Mouse (Mus musculus) forebrain, embryonic 14.5 days (tissue): ENCODE data around the gene Zfp62. TPM values are rescaled to one million over a fixed set of nuclear protein-coding genes. Genes with fewer than 3 reads are reported as not detected.
A peak's percentile ranks its signal among the peaks of the same experiment; 100 is the strongest.
"Not testable (repeated sequence)": the region's sequence is repeated elsewhere in the genome, so short reads cannot be mapped to it uniquely, and the experiment has no call there.

Experiments used
- ATAC-seq: fragments of 200-750 bp; cut with Nextera tagmentation; 2 replicates; pipeline ENCODE4 v1.8.0; 2017; ENCODE audit warnings: mild to moderate bottlenecking, moderate library complexity
- DNase-seq: peaks from one replicate; pipeline ENCODE4 v3.0.0-alpha.2; 2015; ENCODE audit warnings: low spot score
- H3K27ac ChIP-seq: fragments of 300-500 bp; sonication (generic); 2 replicates; pipeline ENCODE4 v1.5.1; 2014; ENCODE audit warnings: low read depth, mild to moderate bottlenecking, control low read depth, low read length, moderate library complexity
- H3K27me3 ChIP-seq: fragments of 300-500 bp; sonication (generic); replicated peaks from 2 replicates; pipeline ENCODE4 v1.6.1; 2014; ENCODE audit warnings: low read length, control low read depth, mixed read lengths; ENCODE audit not compliant: control insufficient read depth, insufficient read depth
- H3K36me3 ChIP-seq: fragments of 300-500 bp; sonication (generic); 2 replicates; pipeline ENCODE4 v1.6.1; 2014; ENCODE audit warnings: low read length, control low read depth; ENCODE audit not compliant: control insufficient read depth, insufficient read depth
- H3K4me1 ChIP-seq: fragments of 300-500 bp; sonication (generic); 2 replicates; pipeline ENCODE4 v1.6.1; 2014; ENCODE audit warnings: antibody characterized with exemption, low read length, control low read depth; ENCODE audit not compliant: control insufficient read depth, insufficient read depth
- H3K4me2 ChIP-seq: fragments of 300-500 bp; sonication (generic); 2 replicates; pipeline ENCODE4 v1.6.1; 2014; ENCODE audit warnings: mild to moderate bottlenecking, control low read depth, low read length
- H3K4me3 ChIP-seq: fragments of 300-500 bp; sonication (generic); 2 replicates; pipeline ENCODE4 v1.5.1; 2014; ENCODE audit warnings: low read depth, low read length, control low read depth
- H3K9ac ChIP-seq: fragments of 300-500 bp; sonication (generic); 2 replicates; pipeline ENCODE4 v1.6.1; 2014; ENCODE audit warnings: mild to moderate bottlenecking, low read length, control low read depth, moderate library complexity
- H3K9me3 ChIP-seq: fragments of 300-500 bp; sonication (generic); replicated peaks from 2 replicates; pipeline ENCODE4 v1.6.1; 2016; ENCODE audit warnings: low read length, control low read depth, mixed read lengths; ENCODE audit not compliant: control insufficient read depth
- WGBS: fragments of 180-500 bp; shearing (Covaris S2); extraction: QIAGEN DNeasy Blood & Tissue Kit; methylation state at CpG from one replicate; pipeline ENCODE4 v1.1.7; 2014; 5-methylcytosine and 5-hydroxymethylcytosine counted together
- polyA plus RNA-seq: library from polyadenylated mRNA; unstranded; fragments of >200 nt; fragmentation: Nextera tagmentation; extraction: Ambion mirVana; gene quantifications from 2 replicates; pipeline ENCODE4 v1.2.1, GENCODE M21; 2014

Gene Zfp62
- polyA plus RNA-seq, 1 experiment from 2014 or later = 56.6 TPM

GRCm38 (mm10) chr11:49186452-49186851 lies 16.6 kb upstream of the Zfp62 start:
- no peak overlapping the region for H3K4me3 ChIP-seq
- no peaks in the 10 kb centered on the region for H3K36me3 ChIP-seq
- no peak overlapping the region for H3K9ac ChIP-seq
- no peaks in the 10 kb centered on the region for H3K27me3 ChIP-seq
- H3K4me2 ChIP-seq = no peak overlapping the region
- ATAC-seq (no peak), DNase-seq (no peak)
- WGBS = 87% methylated on average over 6 of the region's 6 CpGs
- H3K27ac ChIP-seq = no peak overlapping the region
- H3K4me1 ChIP-seq = no peaks in the 10 kb centered on the region
- no peaks in the 10 kb centered on the region for H3K9me3 ChIP-seq

GRCm38 (mm10) chr11:49186955-49187488 lies 16.1 kb upstream of the Zfp62 start, which contains the start of gene Btnl9:
Gene Btnl9 (minus strand): TSS chr11:49187159.
- no peaks in the 10 kb centered on the region for H3K4me1 ChIP-seq
- no peak within 1 kb of the TSS for H3K9ac ChIP-seq
- H3K27me3 ChIP-seq = no peaks in the 10 kb centered on the region
- no peak within 1 kb of the TSS for H3K4me2 ChIP-seq
- no peak within 1 kb of the TSS for H3K27ac ChIP-seq
- no peaks in the 10 kb centered on the region for H3K9me3 ChIP-seq
- ATAC-seq = no peak
- H3K36me3 ChIP-seq = no peaks in the 10 kb centered on the region
- no peak within 1 kb of the TSS for H3K4me3 ChIP-seq
- no peak for DNase-seq
- WGBS = 77% methylated on average over 8 of the region's 8 CpGs

DNA sequence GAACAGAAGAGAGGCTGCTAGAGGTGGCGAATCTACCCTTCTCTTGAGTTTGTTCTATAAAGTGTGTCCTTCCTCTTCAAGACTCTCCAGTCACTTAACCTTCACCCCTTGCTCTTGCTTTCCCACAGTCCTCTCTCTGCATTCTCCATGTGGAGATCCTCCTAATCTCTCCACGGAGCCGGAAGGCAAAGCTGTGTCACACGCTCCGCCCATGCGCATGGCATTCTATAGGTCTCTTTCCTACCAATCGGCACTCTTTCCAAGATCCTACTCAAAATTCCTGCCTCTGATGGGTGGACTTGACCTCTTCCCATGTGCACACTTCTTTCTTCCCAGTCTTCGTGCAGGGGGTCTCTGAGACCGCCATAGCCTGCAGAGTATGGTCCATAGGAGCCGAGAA lies 15.4 kb upstream of the Zfp62 start:
- no peaks in the 10 kb centered on the region for H3K27me3 ChIP-seq
- WGBS = 78% methylated on average over 10 of the region's 10 CpGs
- no peak for ATAC-seq

GRCm38 (mm10) chr11:49189737-49190136 lies 13.4 kb upstream of the Zfp62 start:
- Histone ChIP-seq H3K4me1 (no peaks in the 10 kb centered on the region), H3K4me3 (no peak overlapping the region), H3K9ac (no peak overlapping the region), H3K36me3 (no peaks in the 10 kb centered on the region), H3K9me3 (no peaks in the 10 kb centered on the region), H3K27ac (no peak overlapping the region), H3K27me3 (no peaks in the 10 kb centered on the region), H3K4me2 (no peak overlapping the region)
- peak; percentile 40; the same call in 1 of the 2 replicates for ATAC-seq
- DNase-seq = peak; percentile 70
- 8% methylated on average over 7 of the region's 7 CpGs for WGBS

More for the DNA sequence above, 15.4 kb upstream of the Zfp62 start:
- Histone ChIP-seq H3K4me1 (no peaks in the 10 kb centered on the region), H3K4me3 (no peak overlapping the region), H3K27ac (no peak overlapping the region), H3K36me3 (no peaks in the 10 kb centered on the region), H3K9me3 (no peaks in the 10 kb centered on the region), H3K4me2 (no peak overlapping the region), H3K9ac (no peak overlapping the region)
- DNase-seq = no peak

DNA sequence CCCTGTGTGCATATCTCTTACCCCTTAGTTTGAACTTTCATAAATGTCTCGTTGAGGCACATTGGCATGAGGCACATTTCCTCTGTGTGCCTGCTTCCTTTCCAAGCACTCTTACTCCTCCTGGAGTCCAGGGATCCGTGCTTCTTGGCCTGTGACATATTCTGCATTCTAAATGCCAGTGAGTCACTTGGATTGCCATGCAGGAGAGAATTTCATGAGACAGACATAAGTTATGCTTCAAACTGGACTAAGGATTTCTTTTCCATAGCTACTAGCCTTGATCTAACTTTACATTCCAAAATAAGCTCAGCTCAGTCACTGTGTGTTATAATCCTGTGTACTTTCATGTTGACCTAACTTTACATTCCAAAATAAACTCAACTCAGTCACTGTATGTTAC lies 12.0 kb upstream of the Zfp62 start:
- DNase-seq = no peak

DNA sequence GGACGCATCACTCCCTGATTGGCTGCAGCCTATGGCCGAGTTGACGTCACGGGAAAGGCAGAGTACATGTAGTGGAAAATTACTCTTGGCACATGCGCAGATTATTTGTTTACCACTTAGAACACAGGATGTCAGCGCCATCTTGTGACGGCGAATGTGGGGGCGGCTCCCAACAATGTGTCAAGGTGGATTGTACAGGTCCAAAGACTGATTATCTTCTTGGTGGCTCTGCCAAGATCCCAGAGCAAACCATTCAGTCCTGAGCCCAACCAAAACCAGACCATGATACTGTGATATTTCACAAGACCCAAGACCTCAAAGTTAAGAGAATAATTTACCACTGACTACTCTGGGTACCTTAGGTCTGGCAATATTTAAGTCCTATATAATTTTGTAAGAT lies 8.3 kb upstream of the Zfp62 start:
- ATAC-seq = not testable (repeated sequence)
- WGBS = 93% methylated on average over 9 of the region's 9 CpGs

More for the DNA sequence above, 12.0 kb upstream of the Zfp62 start:
- 62% methylated on average over 2 of the region's 2 CpGs for WGBS
- no peaks in the 10 kb centered on the region for H3K36me3 ChIP-seq
- H3K4me3 ChIP-seq = no peak overlapping the region
- H3K27me3 ChIP-seq = no peaks in the 10 kb centered on the region
- no peaks in the 10 kb centered on the region for H3K9me3 ChIP-seq
- no peak for ATAC-seq
- H3K9ac ChIP-seq = no peak overlapping the region
- H3K27ac ChIP-seq = no peak overlapping the region
- H3K4me1 ChIP-seq = no peaks in the 10 kb centered on the region
- H3K4me2 ChIP-seq = no peak overlapping the region

DNA sequence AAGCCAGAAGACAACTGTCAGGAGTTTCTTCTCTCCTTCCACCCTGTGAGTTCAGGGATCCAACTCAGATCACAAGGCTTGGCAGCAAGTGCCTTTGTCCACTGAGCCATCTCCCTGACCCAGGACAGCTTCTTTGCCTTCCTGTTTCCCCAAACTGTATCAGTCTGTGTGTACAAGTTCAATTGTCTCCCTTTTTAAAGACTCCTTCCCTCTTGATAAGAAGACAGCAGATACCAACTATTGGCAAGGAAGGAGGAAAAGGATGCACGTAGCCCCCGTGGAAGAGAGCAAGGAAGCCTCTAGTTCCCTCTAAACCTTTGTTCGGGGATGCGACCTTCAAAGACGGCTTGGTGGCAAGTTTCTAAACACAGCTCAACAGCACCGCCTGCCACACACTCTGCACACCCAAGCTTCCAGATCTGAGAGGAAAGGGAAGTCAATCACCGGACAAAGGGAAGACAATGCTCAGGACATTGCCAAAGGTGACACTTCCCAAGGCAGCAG lies 7.2 kb upstream of the Zfp62 start:
- no peak for ATAC-seq
- H3K36me3 ChIP-seq = no peaks in the 10 kb centered on the region
- H3K4me1 ChIP-seq = no peaks in the 10 kb centered on the region
- no peaks in the 10 kb centered on the region for H3K9me3 ChIP-seq
- H3K4me3 ChIP-seq = no peak overlapping the region
- H3K9ac ChIP-seq = no peak overlapping the region
- no peak overlapping the region for H3K4me2 ChIP-seq
- no peak for DNase-seq
- H3K27me3 ChIP-seq = no peaks in the 10 kb centered on the region
- 90% methylated on average over 7 of the region's 7 CpGs for WGBS
- no peak overlapping the region for H3K27ac ChIP-seq

More for the DNA sequence above, 8.3 kb upstream of the Zfp62 start:
- H3K27me3 ChIP-seq, H3K36me3 ChIP-seq, H3K4me1 ChIP-seq, H3K9me3 ChIP-seq, H3K4me2 ChIP-seq, H3K27ac ChIP-seq, H3K4me3 ChIP-seq, H3K9ac ChIP-seq, DNase-seq: not testable (repeated sequence)

- H3K4me2 ChIP-seq = no peak overlapping the region
- ATAC-seq (no peak), DNase-seq (no peak)
- no peaks in the 10 kb centered on the region for H3K9me3 ChIP-seq
- peaks cover 5% of the 10 kb centered on the region for H3K4me1 ChIP-seq
- H3K27me3 ChIP-seq = no peaks in the 10 kb centered on the region
- no peak overlapping the region for H3K4me3 ChIP-seq
- no peak overlapping the region for H3K27ac ChIP-seq
- no peak overlapping the region for H3K9ac ChIP-seq
- H3K36me3 ChIP-seq = no peaks in the 10 kb centered on the region
Measured at GRCm38 (mm10) chr11:49200666-49201065, 2.4 kb upstream of the Zfp62 start.

- no peaks in the 10 kb centered on the region for H3K36me3 ChIP-seq
- no peak overlapping the region for H3K4me3 ChIP-seq
- H3K27ac ChIP-seq = no peak overlapping the region
- H3K9me3 ChIP-seq = no peaks in the 10 kb centered on the region
- DNase-seq (no peak), ATAC-seq (no peak)
- peaks cover 5% of the 10 kb centered on the region for H3K4me1 ChIP-seq
- no peaks in the 10 kb centered on the region for H3K27me3 ChIP-seq
- no peak overlapping the region for H3K9ac ChIP-seq
- H3K4me2 ChIP-seq = no peak overlapping the region
Measured at GRCm38 (mm10) chr11:49201142-49201541, 1.9 kb upstream of the Zfp62 start.
